9 mouse cellular contexts compared by ENCODE assay signal in genomic region chr8:95677591-95678023, GRCm38 (mm10). TPM values are rescaled to one million over a fixed set of nuclear protein-coding genes. Genes with fewer than 3 reads are reported as not detected.
DNase-seq lines count a peak whose midpoint lies in the region; ATAC-seq and TF ChIP-seq lines count a peak whose summit lies in the region.
"Had no signal": no experiment of that assay in that cellular context is flagged by ENCODE, and none has a peak within 500 bp of the region (broad histone marks: within the 10 kb centered on the region; RNA-seq: fewer than 3 reads in every experiment).

No protein-coding gene starts in this region.

- H3K36me3 ChIP-seq in heart, embryonic 15.5 days = no peaks in the 10 kb centered on the region
- no peaks in the 10 kb centered on the region for H3K36me3 ChIP-seq in ES-E14 (ENCODE audit: control insufficient read depth, insufficient read depth, low read length, poor library complexity, severe bottlenecking)
- no peaks in the 10 kb centered on the region for H3K36me3 ChIP-seq in embryonic facial prominence, embryonic 13.5 days
- H3K36me3 ChIP-seq in neural tube, embryonic 15.5 days = no peaks in the 10 kb centered on the region

- H3K4me2 ChIP-seq in heart, embryonic 15.5 days = peak overlapping the region; percentile 97
- peak overlapping the region; percentile 98 for H3K4me2 ChIP-seq in embryonic facial prominence, embryonic 13.5 days
- peak overlapping the region; percentile 74 for H3K4me2 ChIP-seq in neural tube, embryonic 15.5 days

- peak overlapping the region; percentile 56 for H3K4me3 ChIP-seq in heart, embryonic 15.5 days
- H3K4me3 ChIP-seq in ES-E14 (ENCODE audit: insufficient read depth in 1 of 2, low read depth in 1 of 2, low read length in 2 of 2, poor library complexity in 1 of 2, severe bottlenecking in 1 of 2) = peak overlapping the region; percentile 70 to 88
- H3K4me3 ChIP-seq in embryonic facial prominence, embryonic 13.5 days = peak overlapping the region; percentile 58
- peak overlapping the region; percentile 78 for H3K4me3 ChIP-seq in neural tube, embryonic 15.5 days (replicated peaks)

- no peaks in the 10 kb centered on the region for H3K9me3 ChIP-seq in heart, embryonic 15.5 days (replicated peaks)
- no peaks in the 10 kb centered on the region for H3K9me3 ChIP-seq in ES-E14 (ENCODE audit: control insufficient read depth, insufficient read depth, low read depth, low read length)
- H3K9me3 ChIP-seq in embryonic facial prominence, embryonic 13.5 days = no peaks in the 10 kb centered on the region
- no peaks in the 10 kb centered on the region for H3K9me3 ChIP-seq in neural tube, embryonic 15.5 days (replicated peaks)

- H3K9ac ChIP-seq in heart, embryonic 15.5 days = peak overlapping the region; percentile 69
- peak overlapping the region; percentile 51; the same call in 1 of the 2 replicates for H3K9ac ChIP-seq in ES-E14 (ENCODE audit: insufficient read depth, low read depth, low read length, poor library complexity, severe bottlenecking)
- peak overlapping the region; percentile 66 for H3K9ac ChIP-seq in embryonic facial prominence, embryonic 13.5 days
- H3K9ac ChIP-seq in neural tube, embryonic 15.5 days (replicated peaks) = peak overlapping the region; percentile 79

- in situ Hi-C loops in ES-E14 (cut with MboI; ENCODE audit: low sequenced_read_pairs in 2 of 2, unreplicated experiment in 2 of 2) = no loop called here

- peak; percentile 32 for ATAC-seq in heart, embryonic 15.5 days (replicated peaks; ENCODE audit: insufficient number of reproducible peaks, insufficient read depth, low FRiP score, low read depth)
- no peak for ATAC-seq in embryonic facial prominence, embryonic 13.5 days (ENCODE audit: insufficient number of reproducible peaks, insufficient read depth, low FRiP score, low TSS enrichment, low read depth)
- peak; percentile 81 for ATAC-seq in neural tube, embryonic 15.5 days (ENCODE audit: low FRiP score)

- peaks cover 18% of the 10 kb centered on the region for H3K4me1 ChIP-seq in heart, embryonic 15.5 days (replicated peaks)
- H3K4me1 ChIP-seq in ES-E14 (ENCODE audit: control insufficient read depth in 2 of 2, insufficient read depth in 2 of 2, low read length in 2 of 2, poor library complexity in 1 of 2) = peaks cover 0 to 6% of the 10 kb centered on the region in 2 experiments; a peak in 1 of 4 replicates
- H3K4me1 ChIP-seq in embryonic facial prominence, embryonic 13.5 days = peaks cover 10% of the 10 kb centered on the region
- peaks cover 34% of the 10 kb centered on the region for H3K4me1 ChIP-seq in neural tube, embryonic 15.5 days

- H3K27me3 ChIP-seq in heart, embryonic 15.5 days = peaks cover 78% of the 10 kb centered on the region
- H3K27me3 ChIP-seq in embryonic facial prominence, embryonic 13.5 days = peaks cover 95% of the 10 kb centered on the region
- 0 out of 2 replicates have a peak, but pooled peaks cover 13% of the 10 kb centered on the region for H3K27me3 ChIP-seq in neural tube, embryonic 15.5 days (replicated peaks)

- WGBS in heart, embryonic 15.5 days = 1% methylated on average over 21 of the region's 48 CpGs
- WGBS in embryonic facial prominence, embryonic 13.5 days = under 1% methylated on average over 31 of the region's 48 CpGs
- under 1% methylated on average over 43 of the region's 48 CpGs for WGBS in neural tube, embryonic 15.5 days

- H3K27ac ChIP-seq in heart, embryonic 15.5 days = no peak overlapping the region
- H3K27ac ChIP-seq in ES-E14 (ENCODE audit: insufficient read depth, low read depth, low read length, poor library complexity, severe bottlenecking) = no peak overlapping the region
- no peak overlapping the region for H3K27ac ChIP-seq in embryonic facial prominence, embryonic 13.5 days
- peak overlapping the region; percentile 74 for H3K27ac ChIP-seq in neural tube, embryonic 15.5 days (replicated peaks)
- H3K27ac ChIP-seq: macrophage had no signal

- no peak for DNase-seq in heart, postnatal 4 days
- DNase-seq in ES-E14 (ENCODE audit: low read depth, low spot score) = no peak
- peak; percentile 26 to 47 for DNase-seq in kidney, postnatal 4 days
- DNase-seq in gastrocnemius, adult 18-20 months (ENCODE audit: low spot score) = no peak
- no peak for DNase-seq in left cerebral cortex, adult 18-20 months (ENCODE audit: low spot score in 2 of 2)

TF ChIP-seq in ES-E14, 5 proteins besides CTCF, POLR2A, EP300 and RAD21:
- TF ChIP-seq MAFK (IDR thresholded peaks at IDR 0.05; ENCODE audit: insufficient read depth, low read depth, low read length) (no peak), ZNF384 (IDR thresholded peaks at IDR 0.05; ENCODE audit: low read depth, low read length) (no peak), CHD2 (IDR thresholded peaks at IDR 0.05; ENCODE audit: low read depth, low read length) (no peak), ZC3H11A (IDR thresholded peaks at IDR 0.05; ENCODE audit: borderline replicate concordance, low read depth, low read length) (no peak), HCFC1 (IDR thresholded peaks at IDR 0.05; ENCODE audit: borderline replicate concordance, insufficient read depth, low read length) (no peak)

RNA-seq across cellular contexts. Expression of gene Ndrg4, which starts 0.8 kb away (rescaled TPM):
- polyA plus RNA-seq in heart, embryonic 15.5 days (2015; fragmentation: Nextera tagmentation; extraction: Ambion mirVana) = 295 and 301 TPM in 2 replicates
- 100 to 1,000 TPM; 324 to 340 TPM for total RNA-seq in heart, postnatal 4 days (2021)
- total RNA-seq in ES-E14 (2012; rRNA removed) = 9.4 and 12.1 TPM in 2 replicates
- polyA plus RNA-seq in embryonic facial prominence, embryonic 13.5 days (2015; fragmentation: Nextera tagmentation; extraction: Ambion mirVana) = 16.2 and 18.0 TPM in 2 replicates
- 495 and 557 TPM in 2 replicates for polyA plus RNA-seq in neural tube, embryonic 15.5 days (2015; fragmentation: Nextera tagmentation; extraction: Ambion mirVana)
- 1 to 10 TPM; 3.8 to 6.2 TPM for total RNA-seq in gastrocnemius, adult 18-20 months (2021)
- 1,000 to 10,000 TPM; 1,666 to 1,729 TPM for total RNA-seq in left cerebral cortex, adult 18-20 months (2021)

RNA-seq across cellular contexts. Expression of gene Setd6, which starts 38.1 kb away (rescaled TPM):
- 12.2 and 17.3 TPM in 2 replicates for polyA plus RNA-seq in heart, embryonic 15.5 days (2015; fragmentation: Nextera tagmentation; extraction: Ambion mirVana)
- total RNA-seq in heart, postnatal 4 days (2021) = 10 to 100 TPM; 13.9 to 14.7 TPM
- total RNA-seq in ES-E14 (2012; rRNA removed) = 61.2 and 93.9 TPM in 2 replicates
- polyA plus RNA-seq in embryonic facial prominence, embryonic 13.5 days (2015; fragmentation: Nextera tagmentation; extraction: Ambion mirVana) = 20.3 and 21.0 TPM in 2 replicates
- polyA plus RNA-seq in neural tube, embryonic 15.5 days (2015; fragmentation: Nextera tagmentation; extraction: Ambion mirVana) = 32.9 and 34.8 TPM in 2 replicates
- 10 to 100 TPM; 13.5 to 15.6 TPM for total RNA-seq in gastrocnemius, adult 18-20 months (2021)
- 10 to 100 TPM; 17.2 to 17.6 TPM for total RNA-seq in left cerebral cortex, adult 18-20 months (2021)

RNA-seq across cellular contexts. Expression of gene Gins3, which starts 44.4 kb away (rescaled TPM):
- 13.2 and 13.5 TPM in 2 replicates for polyA plus RNA-seq in heart, embryonic 15.5 days (2015; fragmentation: Nextera tagmentation; extraction: Ambion mirVana)
- 1 to 10 TPM; 4.4 to 6.0 TPM for total RNA-seq in heart, postnatal 4 days (2021)
- 12.7 and 13.9 TPM in 2 replicates for total RNA-seq in ES-E14 (2012; rRNA removed)
- polyA plus RNA-seq in embryonic facial prominence, embryonic 13.5 days (2015; fragmentation: Nextera tagmentation; extraction: Ambion mirVana) = 24.8 and 29.9 TPM in 2 replicates
- polyA plus RNA-seq in neural tube, embryonic 15.5 days (2015; fragmentation: Nextera tagmentation; extraction: Ambion mirVana) = 7.8 and 9.8 TPM in 2 replicates
- total RNA-seq in gastrocnemius, adult 18-20 months (2021) = under 1 TPM; 0.38 to 0.66 TPM
- total RNA-seq in left cerebral cortex, adult 18-20 months (2021) = 1 to 10 TPM; 2.0 to 2.8 TPM

Comparison
In these comparisons a context has a peak if more than half of its experiments do, and no peak if none do; other contexts are left out.
1. DNase-seq: peak in kidney, postnatal 4 days (2 of 2); none in heart, postnatal 4 days (single experiment), ES-E14 (single experiment), gastrocnemius, adult 18-20 months (single experiment) and left cerebral cortex, adult 18-20 months (0 of 2).
2. RNA of gene Ndrg4, which starts 0.8 kb away (total RNA-seq): 1,666 to 1,729 TPM in left cerebral cortex, adult 18-20 months and 324 to 340 TPM in heart, postnatal 4 days; 9.4 to 12.1 TPM in ES-E14 and 3.8 to 6.2 TPM in gastrocnemius, adult 18-20 months; every median in the first group is over 10 times any median in the second.
3. Peak in every context shown above with its lines, with median percentiles within 50 percentile points of each other: H3K4me2 ChIP-seq, H3K4me3 ChIP-seq and H3K9ac ChIP-seq.